ENCODE assay signal across 8 mouse cellular contexts in the genomic region with DNA sequence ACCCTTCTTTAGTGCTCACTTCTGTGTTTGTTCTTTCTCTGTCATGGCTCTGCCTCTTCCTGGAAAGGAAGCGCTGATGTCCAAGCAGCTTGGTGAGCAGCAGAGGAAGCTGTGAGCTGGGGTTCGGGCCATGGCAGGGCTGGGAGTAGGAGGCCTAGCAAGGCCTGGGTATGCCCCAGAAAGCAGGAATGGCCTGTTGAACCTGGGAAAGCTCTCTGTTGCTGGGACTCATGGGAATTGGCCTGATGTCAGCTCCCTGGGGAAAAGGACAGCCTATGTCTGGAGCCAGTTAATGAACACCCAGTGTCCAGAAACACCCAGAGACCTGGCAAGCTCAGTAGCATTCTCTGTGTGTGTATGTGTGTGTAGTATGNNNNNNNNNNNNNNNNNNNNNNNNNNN. TPM values are rescaled to one million over a fixed set of nuclear protein-coding genes. Genes with fewer than 3 reads are reported as not detected.
A peak's percentile ranks its signal among the peaks of the same experiment; 100 is the strongest.
DNase-seq lines count a peak whose midpoint lies in the region; ATAC-seq and TF ChIP-seq lines count a peak whose summit lies in the region.

No protein-coding gene starts in this region.

- no peaks in the 10 kb centered on the region for H3K36me3 ChIP-seq in lung, embryonic 16.5 days (ENCODE audit: control insufficient read depth, insufficient read depth, low read length)

- 63% methylated on average over 2 of the region's 2 CpGs for WGBS in lung, embryonic 16.5 days

- peak overlapping the region; percentile 52 for H3K4me3 ChIP-seq in gastrocnemius, adult 2 months
- H3K4me3 ChIP-seq in lung, embryonic 16.5 days (ENCODE audit: low read length), result no peak overlapping the region; the same call in 1 of the 2 replicates

- H3K27ac ChIP-seq in gastrocnemius, adult 2 months, result peak overlapping the region; percentile 88
- H3K27ac ChIP-seq in lung, embryonic 16.5 days (ENCODE audit: low read length), result peak overlapping the region; percentile 90

- DNase-seq in gastrocnemius, adult 2 months, result peak; percentile 24
- no peak for DNase-seq in gastrocnemius, postnatal 4 days (ENCODE audit: low spot score in 2 of 2)
- DNase-seq in cerebellum, postnatal 14 days, result peak; percentile 33 to 46
- DNase-seq in kidney, adult 11 months, result peak; percentile 91
- no peak for DNase-seq in gastrocnemius, adult 18-20 months (ENCODE audit: low spot score)
- DNase-seq in adrenal gland, adult (ENCODE audit: inconsistent age in 2 of 2, low spot score in 1 of 2), result no peak

- peak overlapping the region; percentile 29; the same call in 1 of the 2 replicates for H3K9ac ChIP-seq in lung, embryonic 16.5 days (ENCODE audit: low read length)

- H3K4me2 ChIP-seq in lung, embryonic 16.5 days (ENCODE audit: low read depth, low read length), result peak overlapping the region; percentile 28

- H3K27me3 ChIP-seq in lung, embryonic 16.5 days (ENCODE audit: control insufficient read depth, insufficient read depth, low read depth, low read length), result no peaks in the 10 kb centered on the region

- no peaks in the 10 kb centered on the region for H3K9me3 ChIP-seq in lung, embryonic 16.5 days (ENCODE audit: control insufficient read depth, low read length)

- ATAC-seq in lung, embryonic 16.5 days (ENCODE audit: low read depth), result peak; percentile 35; the same call in 1 of the 2 replicates
- ATAC-seq in monocyte, adult 5-6 weeks (replicated peaks; ENCODE audit: insufficient number of reproducible peaks, low FRiP score, low TSS enrichment, poor library complexity, severe bottlenecking), result no peak

- H3K4me1 ChIP-seq in lung, embryonic 16.5 days (replicated peaks; ENCODE audit: control insufficient read depth, insufficient read depth, low read length), result 0 out of 2 replicates have a peak, but pooled peaks cover 4% of the 10 kb centered on the region

- no peak for TF ChIP-seq CTCF in gastrocnemius, adult 2 months (IDR thresholded peaks at IDR 0.05)

- intact Hi-C loops in gastrocnemius, adult 2 months (cut with DNase I), result no loop called here

RNA-seq across cellular contexts. Expression of a gene that starts 20.3 kb away (rescaled TPM):
- under 1 TPM in 1 of 2 experiments, not detected in 1; 0.08 TPM for total RNA-seq in gastrocnemius, adult 2 months (2021)
- not detected for total RNA-seq in gastrocnemius, postnatal 4 days (2021)
- 2.9 and 3.8 TPM in 2 replicates for polyA plus RNA-seq in lung, embryonic 16.5 days (2015; fragmentation: Nextera tagmentation; extraction: Ambion mirVana)
- not detected for total RNA-seq in gastrocnemius, adult 18-20 months (2021)
- total RNA-seq in monocyte, adult 5-6 weeks (2017), result not detected in 3 replicates

RNA-seq across cellular contexts. Expression of a gene that starts 50.3 kb away (rescaled TPM):
- 1 to 10 TPM; 5.8 to 6.4 TPM for total RNA-seq in gastrocnemius, adult 2 months (2021)
- 1 to 10 TPM; 7.6 to 9.3 TPM for total RNA-seq in gastrocnemius, postnatal 4 days (2021)
- polyA plus RNA-seq in lung, embryonic 16.5 days (2015; fragmentation: Nextera tagmentation; extraction: Ambion mirVana), result 1.5 and 1.8 TPM in 2 replicates
- total RNA-seq in gastrocnemius, adult 18-20 months (2021), result 1 to 10 TPM; 5.6 to 8.2 TPM
- total RNA-seq in monocyte, adult 5-6 weeks (2017), result 14.7 to 23.0 TPM (median 22.0 TPM) in 3 replicates

Comparison
In these comparisons a context has a peak if more than half of its experiments do, and no peak if none do; other contexts are left out.
1. DNase-seq: peak in gastrocnemius, adult 2 months (single experiment), cerebellum, postnatal 14 days (2 of 2) and kidney, adult 11 months (single experiment); none in gastrocnemius, postnatal 4 days (0 of 2), gastrocnemius, adult 18-20 months (single experiment) and adrenal gland, adult (0 of 2).